ENCODE assay signal across 22 mouse cellular contexts in the genomic region with DNA sequence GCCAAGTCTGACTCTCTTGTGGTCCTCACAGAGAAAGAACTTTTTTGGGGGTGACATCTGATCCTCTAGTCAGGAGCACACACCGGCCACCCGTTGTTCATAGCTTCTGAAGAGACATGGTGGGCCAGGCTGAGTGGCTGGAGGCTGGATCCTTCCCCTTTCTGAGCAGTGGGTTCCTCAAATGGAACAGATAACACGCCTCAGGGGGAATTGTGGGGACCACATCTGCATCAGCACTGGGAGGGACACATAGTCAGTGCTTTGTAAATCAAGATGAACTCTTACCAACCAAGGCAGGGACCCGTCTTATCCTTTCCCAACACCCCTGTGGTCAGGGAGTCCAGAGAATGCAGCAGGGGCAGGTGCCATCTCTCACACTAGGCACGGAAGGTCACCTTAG. TPM values are rescaled to one million over a fixed set of nuclear protein-coding genes. Genes with fewer than 3 reads are reported as not detected.
DNase-seq lines count a peak whose midpoint lies in the region; ATAC-seq and TF ChIP-seq lines count a peak whose summit lies in the region.
"Had no signal": no experiment of that assay in that cellular context is flagged by ENCODE, and none has a peak within 500 bp of the region (broad histone marks: within the 10 kb centered on the region; RNA-seq: fewer than 3 reads in every experiment).

No protein-coding gene starts in this region.

- no peak for TF ChIP-seq POLR2A in heart, adult 2 months (IDR thresholded peaks at IDR 0.05; ENCODE audit: insufficient read depth, low read depth, low read length)

- H3K9ac ChIP-seq in liver, embryonic 12.5 days = no peak overlapping the region
- no peak overlapping the region for H3K9ac ChIP-seq in liver, postnatal 0 days (replicated peaks)
- H3K9ac ChIP-seq in heart, adult 2 months (ENCODE audit: low read depth, low read length) = no peak overlapping the region
- no peak overlapping the region for H3K9ac ChIP-seq in forebrain, embryonic 11.5 days (ENCODE audit: low read length)
- H3K9ac ChIP-seq: embryonic facial prominence, embryonic 12.5 days; heart, embryonic 15.5 days; hindbrain, embryonic 13.5 days had no signal

- H3K79me2 ChIP-seq in heart, adult 2 months (replicated peaks; ENCODE audit: control insufficient read depth, insufficient read depth, low read length) = no peaks in the 10 kb centered on the region

- H3K4me1 ChIP-seq in megakaryocyte, embryonic 14.5 days = peaks cover 88% of the 10 kb centered on the region
- peaks cover 46% of the 10 kb centered on the region for H3K4me1 ChIP-seq in liver, embryonic 12.5 days
- H3K4me1 ChIP-seq in liver, postnatal 0 days (ENCODE audit: insufficient read depth) = peaks cover 16% of the 10 kb centered on the region
- H3K4me1 ChIP-seq in heart, adult 2 months (ENCODE audit: control insufficient read depth, insufficient read depth, low read length) = peaks cover 5% of the 10 kb centered on the region
- H3K4me1 ChIP-seq in forebrain, embryonic 11.5 days (replicated peaks; ENCODE audit: control insufficient read depth, insufficient read depth, low read length) = peaks cover 11% of the 10 kb centered on the region; the same call in 1 of the 2 replicates

- WGBS in liver, embryonic 12.5 days (ENCODE audit: insufficient replicate concordance) = 30% methylated on average over 5 of the region's 5 CpGs
- WGBS in liver, postnatal 0 days (ENCODE audit: insufficient replicate concordance) = 27% methylated on average over 5 of the region's 5 CpGs
- WGBS in heart, adult 2 months = 84% methylated on average over 5 of the region's 5 CpGs
- 88% methylated on average over 5 of the region's 5 CpGs for WGBS in forebrain, embryonic 11.5 days

- 0 out of 2 replicates have a peak overlapping the region, but pooled peaks have one; percentile 44 for H3K4me2 ChIP-seq in liver, embryonic 12.5 days
- 0 out of 2 replicates have a peak overlapping the region, but pooled peaks have one; percentile 52 for H3K4me2 ChIP-seq in liver, postnatal 0 days (ENCODE audit: low read depth, low read length)
- H3K4me2 ChIP-seq in forebrain, embryonic 11.5 days (ENCODE audit: low read depth, low read length, severe bottlenecking) = no peak overlapping the region
- H3K4me2 ChIP-seq: embryonic facial prominence, embryonic 12.5 days; heart, embryonic 11.5 days; heart, embryonic 15.5 days; hindbrain, embryonic 13.5 days had no signal

- peaks cover 9% of the 10 kb centered on the region; the same call in 1 of the 2 replicates for H3K9me3 ChIP-seq in megakaryocyte, embryonic 14.5 days
- no peaks in the 10 kb centered on the region for H3K9me3 ChIP-seq in liver, embryonic 12.5 days (replicated peaks)
- H3K9me3 ChIP-seq in liver, postnatal 0 days (ENCODE audit: low read length) = no peaks in the 10 kb centered on the region
- H3K9me3 ChIP-seq in forebrain, embryonic 11.5 days (ENCODE audit: control insufficient read depth, low read length) = no peaks in the 10 kb centered on the region
- H3K9me3 ChIP-seq: embryonic facial prominence, embryonic 12.5 days; heart, embryonic 15.5 days; hindbrain, embryonic 13.5 days had no signal

- no peak for DNase-seq in liver, postnatal 0 days
- no peak for DNase-seq in heart, adult 2 months
- no peak for DNase-seq in forebrain, embryonic 11.5 days (ENCODE audit: low spot score)
- DNase-seq: adrenal gland, postnatal 10 days; cerebellum, adult 11 months; cerebellum, adult 8-10 months; cerebellum, postnatal 14 days; gastrocnemius, postnatal 36 days; heart, adult 18-20 months; heart, postnatal 14 days had no signal

- peak overlapping the region; percentile 78 for H3K4me3 ChIP-seq in megakaryocyte, embryonic 14.5 days (replicated peaks)
- H3K4me3 ChIP-seq in liver, embryonic 12.5 days = no peak overlapping the region
- H3K4me3 ChIP-seq in liver, postnatal 0 days (ENCODE audit: low read depth, low read length) = no peak overlapping the region
- H3K4me3 ChIP-seq in heart, adult 2 months = no peak overlapping the region
- no peak overlapping the region for H3K4me3 ChIP-seq in forebrain, embryonic 11.5 days (ENCODE audit: low read depth, low read length)
- H3K4me3 ChIP-seq: embryonic facial prominence, embryonic 12.5 days; heart, embryonic 15.5 days; hindbrain, embryonic 13.5 days had no signal

- no peak overlapping the region for H3K27ac ChIP-seq in liver, embryonic 12.5 days
- H3K27ac ChIP-seq in liver, postnatal 0 days (ENCODE audit: low read depth) = peak overlapping the region; percentile 34; the same call in 1 of the 2 replicates
- no peak overlapping the region for H3K27ac ChIP-seq in heart, adult 2 months
- no peak overlapping the region for H3K27ac ChIP-seq in forebrain, embryonic 11.5 days (ENCODE audit: low read depth, low read length)
- H3K27ac ChIP-seq: embryonic facial prominence, embryonic 12.5 days; heart, embryonic 15.5 days; hindbrain, embryonic 13.5 days; hindbrain, postnatal 0 days had no signal

- TF ChIP-seq CTCF in liver, postnatal 0 days (IDR thresholded peaks at IDR 0.05; ENCODE audit: low read depth) = no peak
- no peak for TF ChIP-seq CTCF in heart, adult 2 months (IDR thresholded peaks at IDR 0.05)

- no peak for TF ChIP-seq EP300 in liver, postnatal 0 days (IDR thresholded peaks at IDR 0.05; ENCODE audit: low read depth)
- TF ChIP-seq EP300 in heart, adult 2 months (IDR thresholded peaks at IDR 0.05; ENCODE audit: insufficient read depth, low read depth, low read length) = no peak

- peaks cover 62% of the 10 kb centered on the region for H3K27me3 ChIP-seq in megakaryocyte, embryonic 14.5 days (replicated peaks)
- H3K27me3 ChIP-seq in liver, embryonic 12.5 days (replicated peaks) = peaks cover 97% of the 10 kb centered on the region
- H3K27me3 ChIP-seq in liver, postnatal 0 days (ENCODE audit: insufficient read depth, low read length) = peaks cover 32% of the 10 kb centered on the region
- no peaks in the 10 kb centered on the region for H3K27me3 ChIP-seq in heart, adult 2 months (ENCODE audit: control insufficient read depth, insufficient read depth, low read length)
- H3K27me3 ChIP-seq in forebrain, embryonic 11.5 days (ENCODE audit: control insufficient read depth, insufficient read depth, low read length) = peaks cover 35% of the 10 kb centered on the region

- ATAC-seq in megakaryocyte, adult 5-6 weeks (ENCODE audit: poor library complexity, severe bottlenecking) = no peak
- no peak for ATAC-seq in liver, embryonic 12.5 days
- no peak for ATAC-seq in liver, postnatal 0 days
- no peak for ATAC-seq in forebrain, embryonic 11.5 days (replicated peaks; ENCODE audit: low FRiP score)
- ATAC-seq: forebrain, embryonic 14.5 days; hindbrain, postnatal 0 days had no signal

- intact Hi-C loops in heart, adult 2 months (cut with DNase I) = no loop called here

- H3K36me3 ChIP-seq in megakaryocyte, embryonic 14.5 days (replicated peaks; ENCODE audit: low read length) = peaks cover 30% of the 10 kb centered on the region
- no peaks in the 10 kb centered on the region for H3K36me3 ChIP-seq in liver, embryonic 12.5 days
- peaks cover 2% of the 10 kb centered on the region; the same call in 1 of the 2 replicates for H3K36me3 ChIP-seq in liver, postnatal 0 days (replicated peaks; ENCODE audit: insufficient read depth, low read length)
- no peaks in the 10 kb centered on the region for H3K36me3 ChIP-seq in heart, adult 2 months (ENCODE audit: control insufficient read depth, insufficient read depth, low read length)
- no peaks in the 10 kb centered on the region for H3K36me3 ChIP-seq in forebrain, embryonic 11.5 days (ENCODE audit: control insufficient read depth, insufficient read depth, low read length)
- H3K36me3 ChIP-seq: embryonic facial prominence, embryonic 12.5 days; heart, embryonic 15.5 days; hindbrain, embryonic 13.5 days had no signal

RNA-seq across cellular contexts. Expression of gene Exoc3l4, which starts 3.1 kb away (rescaled TPM):
- polyA plus RNA-seq in megakaryocyte, embryonic 14.5 days (2012; ENCODE audit: insufficient read depth, low replicate concordance) = 38.6 and 61.4 TPM in 2 replicates
- 0.39 and 1.1 TPM in 2 replicates for total RNA-seq in megakaryocyte, adult 5-6 weeks (2015)
- total RNA-seq in megakaryocyte, adult 5-6 weeks (2017) = 0.29 TPM in 1 of 2 replicates, not detected in the other
- polyA plus RNA-seq in liver, embryonic 12.5 days (2016; fragmentation: Nextera tagmentation; extraction: Ambion mirVana) = 15.5 and 18.2 TPM in 2 replicates
- polyA plus RNA-seq in liver, postnatal 0 days (2015; fragmentation: Nextera tagmentation; extraction: Ambion mirVana) = 13.7 TPM in 2 replicates
- 1 to 10 TPM; 2.5 to 2.7 TPM for total RNA-seq in heart, adult 2 months (2021)
- 9.2 and 10.9 TPM in 2 replicates for polyA plus RNA-seq in heart, adult 2 months (2012; rRNA removed)
- 3.0 and 3.3 TPM in 2 replicates for polyA plus RNA-seq in forebrain, embryonic 11.5 days (2014; fragmentation: Nextera tagmentation; extraction: Ambion mirVana)

RNA-seq across cellular contexts. Expression of gene Lbhd2, which starts 13.3 kb away (rescaled TPM):
- not detected in 2 replicates for polyA plus RNA-seq in megakaryocyte, embryonic 14.5 days (2012; ENCODE audit: insufficient read depth, low replicate concordance)
- not detected in 2 replicates for total RNA-seq in megakaryocyte, adult 5-6 weeks (2015)
- not detected in 2 replicates for total RNA-seq in megakaryocyte, adult 5-6 weeks (2017)
- polyA plus RNA-seq in liver, embryonic 12.5 days (2016; fragmentation: Nextera tagmentation; extraction: Ambion mirVana) = 0.28 TPM in 1 of 2 replicates, not detected in the other
- 0.22 TPM in 2 replicates for polyA plus RNA-seq in liver, postnatal 0 days (2015; fragmentation: Nextera tagmentation; extraction: Ambion mirVana)
- not detected for total RNA-seq in heart, adult 2 months (2021)
- polyA plus RNA-seq in heart, adult 2 months (2012; rRNA removed) = not detected in 2 replicates
- not detected in 2 replicates for polyA plus RNA-seq in forebrain, embryonic 11.5 days (2014; fragmentation: Nextera tagmentation; extraction: Ambion mirVana)
- total RNA-seq: CH12.LX; gastrocnemius, adult 8-10 months; gastrocnemius, postnatal 36 days; heart, adult 18-20 months; heart, postnatal 14 days; hematopoietic stem cell, adult 5-6 weeks had no signal

RNA-seq across cellular contexts. Expression of gene Tnfaip2, which starts 22.4 kb away (rescaled TPM):
- 1.1 and 11.3 TPM in 2 replicates for polyA plus RNA-seq in megakaryocyte, embryonic 14.5 days (2012; ENCODE audit: insufficient read depth, low replicate concordance)
- total RNA-seq in megakaryocyte, adult 5-6 weeks (2015) = 42.7 and 43.7 TPM in 2 replicates
- total RNA-seq in megakaryocyte, adult 5-6 weeks (2017) = 81.0 and 109 TPM in 2 replicates
- 88.6 and 94.9 TPM in 2 replicates for polyA plus RNA-seq in liver, embryonic 12.5 days (2016; fragmentation: Nextera tagmentation; extraction: Ambion mirVana)
- polyA plus RNA-seq in liver, postnatal 0 days (2015; fragmentation: Nextera tagmentation; extraction: Ambion mirVana) = 72.0 and 79.5 TPM in 2 replicates
- total RNA-seq in heart, adult 2 months (2021) = 10 to 100 TPM; 40.9 to 52.1 TPM
- 40.2 and 52.0 TPM in 2 replicates for polyA plus RNA-seq in heart, adult 2 months (2012; rRNA removed)
- 1.5 and 2.0 TPM in 2 replicates for polyA plus RNA-seq in forebrain, embryonic 11.5 days (2014; fragmentation: Nextera tagmentation; extraction: Ambion mirVana)

RNA-seq across cellular contexts. Expression of gene Cdc42bpb, which starts 42.4 kb away (rescaled TPM):
- polyA plus RNA-seq in megakaryocyte, embryonic 14.5 days (2012; ENCODE audit: insufficient read depth, low replicate concordance) = 113 and 131 TPM in 2 replicates
- total RNA-seq in megakaryocyte, adult 5-6 weeks (2015) = 22.0 and 24.6 TPM in 2 replicates
- 12.4 and 14.2 TPM in 2 replicates for total RNA-seq in megakaryocyte, adult 5-6 weeks (2017)
- 13.0 and 15.1 TPM in 2 replicates for polyA plus RNA-seq in liver, embryonic 12.5 days (2016; fragmentation: Nextera tagmentation; extraction: Ambion mirVana)
- polyA plus RNA-seq in liver, postnatal 0 days (2015; fragmentation: Nextera tagmentation; extraction: Ambion mirVana) = 8.0 and 8.6 TPM in 2 replicates
- 10 to 100 TPM; 55.3 to 58.5 TPM for total RNA-seq in heart, adult 2 months (2021)
- 105 and 106 TPM in 2 replicates for polyA plus RNA-seq in heart, adult 2 months (2012; rRNA removed)
- 42.7 and 44.0 TPM in 2 replicates for polyA plus RNA-seq in forebrain, embryonic 11.5 days (2014; fragmentation: Nextera tagmentation; extraction: Ambion mirVana)
